Mouse (Mus musculus) embryonic facial prominence, embryonic 10.5 days (tissue): ENCODE measurements around the gene Fam170b. TPM values are rescaled to one million over a fixed set of nuclear protein-coding genes. Genes with fewer than 3 reads are reported as not detected.

Experiments used
- DNase-seq: peaks from one replicate; pipeline ENCODE4 v3.0.0-alpha.2; 2017; ENCODE audit warnings: low spot score
- H3K27ac ChIP-seq: fragments of 300-500 bp; sonication (generic); replicated peaks from 2 replicates; pipeline ENCODE4 v1.5.1; 2016; ENCODE audit warnings: mild to moderate bottlenecking
- H3K27me3 ChIP-seq: fragments of 300-500 bp; sonication (generic); replicated peaks from 2 replicates; pipeline ENCODE4 v1.6.1; 2016; ENCODE audit warnings: low read depth, mild to moderate bottlenecking; ENCODE audit not compliant: poor library complexity, severe bottlenecking
- H3K36me3 ChIP-seq: fragments of 300-500 bp; sonication (generic); replicated peaks from 2 replicates; pipeline ENCODE4 v1.6.1; 2016; ENCODE audit warnings: mild to moderate bottlenecking, moderate library complexity
- H3K4me1 ChIP-seq: fragments of 300-500 bp; sonication (generic); 2 replicates; pipeline ENCODE4 v1.6.1; 2016
- H3K4me3 ChIP-seq: fragments of 300-500 bp; sonication (generic); 2 replicates; pipeline ENCODE4 v1.5.1; 2016; ENCODE audit warnings: mild to moderate bottlenecking, moderate library complexity
- H3K9me3 ChIP-seq: fragments of 300-500 bp; sonication (generic); 2 replicates; pipeline ENCODE4 v1.6.1; 2016; ENCODE audit warnings: mild to moderate bottlenecking
- WGBS: fragments of 180-500 bp; shearing (Covaris S2); methylation state at CpG from one replicate; pipeline ENCODE4 v1.1.7; 2016; 5-methylcytosine and 5-hydroxymethylcytosine counted together
- polyA plus RNA-seq: library from polyadenylated mRNA; unstranded; fragments of >200 nt; fragmentation: Nextera tagmentation; extraction: Ambion mirVana; gene quantifications from 2 replicates; pipeline ENCODE4 v1.2.1, GENCODE M21; 2016

The Fam170b gene
- polyA plus RNA-seq, 1 experiment from 2014 or later: not detected

- Histone ChIP-seq H3K4me3 (no peak overlapping the region), H3K36me3 (no peaks in the 10 kb centered on the region), H3K4me1 (peaks cover 11% of the 10 kb centered on the region), H3K27me3 (no peaks in the 10 kb centered on the region), H3K27ac (no peak overlapping the region), H3K9me3 (no peaks in the 10 kb centered on the region)
- no peak for DNase-seq
- WGBS: 68% methylated on average over 4 of the region's 4 CpGs
Measured at GRCm38 (mm10) chr14:32814961-32815360, 18.8 kb upstream of the Fam170b start.

GRCm38 (mm10) chr14:32816533-32816932 is 17.2 kb upstream of the Fam170b start:
- 80% methylated on average over 4 of the region's 4 CpGs for WGBS
- Histone ChIP-seq H3K9me3 (no peaks in the 10 kb centered on the region), H3K27me3 (no peaks in the 10 kb centered on the region), H3K27ac (no peak overlapping the region), H3K4me3 (no peak overlapping the region), H3K4me1 (peaks cover 11% of the 10 kb centered on the region), H3K36me3 (no peaks in the 10 kb centered on the region)
- no peak for DNase-seq

DNA sequence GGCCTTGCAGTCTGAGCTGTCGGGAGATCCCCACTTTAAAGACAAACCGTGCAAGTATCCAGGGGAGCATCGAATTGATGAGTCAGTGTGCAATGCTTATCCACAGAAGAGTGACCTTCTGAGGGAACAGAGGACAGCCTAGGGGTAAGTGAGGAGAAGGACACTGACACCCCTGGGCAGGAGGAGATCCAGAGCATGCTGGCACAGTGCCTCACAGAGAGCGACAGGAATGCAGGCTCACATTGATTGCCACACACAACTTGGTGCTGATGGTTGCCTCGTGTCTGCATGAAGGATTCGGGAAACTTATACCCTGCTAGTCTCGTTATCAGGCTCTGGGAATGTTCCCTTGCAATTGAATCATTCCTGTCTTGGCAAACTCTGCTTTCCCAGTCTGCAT is 16.5 kb upstream of the Fam170b start:
- Histone ChIP-seq H3K36me3 (no peaks in the 10 kb centered on the region), H3K4me3 (no peak overlapping the region), H3K27ac (no peak overlapping the region), H3K27me3 (no peaks in the 10 kb centered on the region), H3K4me1 (peaks cover 11% of the 10 kb centered on the region), H3K9me3 (no peaks in the 10 kb centered on the region)
- 79% methylated on average over 7 of the region's 7 CpGs for WGBS
- no peak for DNase-seq

GRCm38 (mm10) chr14:32819297-32819696 is 14.5 kb upstream of the Fam170b start:
- Histone ChIP-seq H3K36me3 (no peaks in the 10 kb centered on the region), H3K4me3 (no peak overlapping the region), H3K27me3 (no peaks in the 10 kb centered on the region), H3K4me1 (peaks cover 17% of the 10 kb centered on the region), H3K27ac (no peak overlapping the region; the same call in 1 of the 2 replicates), H3K9me3 (no peaks in the 10 kb centered on the region)
- WGBS: 62% methylated on average over 1 of the region's 1 CpGs
- no peak for DNase-seq

DNA sequence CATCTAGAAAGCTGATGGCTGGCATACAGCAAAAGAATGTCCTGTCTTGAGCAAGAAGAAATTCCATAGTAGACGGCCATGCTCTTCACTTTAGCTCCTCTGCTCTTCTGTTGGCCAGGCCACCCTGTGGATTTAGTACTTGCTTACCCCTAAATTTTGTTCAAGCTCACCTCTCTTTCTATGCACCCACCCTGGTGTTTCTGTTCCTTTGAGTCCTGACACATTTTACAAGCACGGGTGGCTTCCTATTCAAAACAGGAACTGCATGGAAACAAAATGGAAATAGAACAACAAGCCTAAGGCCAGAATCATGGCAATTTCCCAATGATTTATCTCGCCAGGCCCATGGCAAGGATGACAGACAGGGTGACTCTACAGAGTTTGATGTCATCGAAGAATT is 10.9 kb upstream of the Fam170b start:
- 87% methylated on average over 4 of the region's 4 CpGs for WGBS
- H3K27me3 ChIP-seq: no peaks in the 10 kb centered on the region

DNA sequence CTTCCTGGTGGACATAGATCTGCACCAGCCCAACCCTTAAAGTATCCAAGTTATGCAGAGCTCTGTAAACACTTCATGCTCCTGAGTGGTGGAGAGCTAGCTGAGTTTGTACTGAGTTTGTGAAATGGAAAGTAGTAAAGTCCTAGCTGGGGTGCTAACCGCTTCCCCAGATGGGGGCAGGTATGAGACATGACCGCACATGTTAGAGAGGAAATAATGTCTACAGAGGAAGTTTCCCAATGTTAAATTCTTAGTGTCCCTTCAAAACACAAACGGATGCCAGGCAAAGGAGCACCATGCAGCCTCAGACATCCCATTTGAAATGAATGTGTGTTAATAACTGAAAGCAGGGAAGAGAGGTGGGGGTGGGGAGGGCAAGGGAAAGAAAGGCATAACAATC is 9.9 kb upstream of the Fam170b start:
- no peak overlapping the region for H3K4me3 ChIP-seq
- whole genome bisulfite sequencing: 86% methylated on average over 3 of the region's 3 CpGs
- peaks cover 55% of the 10 kb centered on the region for H3K4me1 ChIP-seq
- no peak overlapping the region for H3K27ac ChIP-seq
- H3K27me3 ChIP-seq: no peaks in the 10 kb centered on the region
- no peaks in the 10 kb centered on the region for H3K9me3 ChIP-seq
- DNase-seq: no peak
- no peaks in the 10 kb centered on the region for H3K36me3 ChIP-seq

More for the DNA sequence above, 10.9 kb upstream of the Fam170b start:
- no peaks in the 10 kb centered on the region for H3K9me3 ChIP-seq
- peaks cover 46% of the 10 kb centered on the region for H3K4me1 ChIP-seq
- no peak overlapping the region for H3K4me3 ChIP-seq
- no peaks in the 10 kb centered on the region for H3K36me3 ChIP-seq
- no peak overlapping the region for H3K27ac ChIP-seq
- DNase-seq: no peak

- no peaks in the 10 kb centered on the region for H3K36me3 ChIP-seq
- H3K27me3 ChIP-seq: no peaks in the 10 kb centered on the region
- H3K4me3 ChIP-seq: no peak overlapping the region
- H3K27ac ChIP-seq: no peak overlapping the region
- no peaks in the 10 kb centered on the region for H3K9me3 ChIP-seq
- H3K4me1 ChIP-seq: peaks cover 48% of the 10 kb centered on the region
- 50% methylated on average over 14 of the region's 14 CpGs for WGBS
- DNase-seq: no peak
Measured at GRCm38 (mm10) chr14:32824267-32825150, 9.3 kb upstream of the Fam170b start.

GRCm38 (mm10) chr14:32825426-32826032 is 8.2 kb upstream of the Fam170b start:
- H3K4me3 ChIP-seq: peak overlapping the region; percentile 21; the same call in 1 of the 2 replicates
- peak; percentile 83 for DNase-seq
- H3K9me3 ChIP-seq: no peaks in the 10 kb centered on the region
- peak overlapping the region; percentile 54; the same call in 1 of the 2 replicates for H3K27ac ChIP-seq
- H3K36me3 ChIP-seq: no peaks in the 10 kb centered on the region
- no peaks in the 10 kb centered on the region for H3K27me3 ChIP-seq
- H3K4me1 ChIP-seq: peaks cover 45% of the 10 kb centered on the region
- 6% methylated on average over 11 of the region's 11 CpGs for WGBS

DNA sequence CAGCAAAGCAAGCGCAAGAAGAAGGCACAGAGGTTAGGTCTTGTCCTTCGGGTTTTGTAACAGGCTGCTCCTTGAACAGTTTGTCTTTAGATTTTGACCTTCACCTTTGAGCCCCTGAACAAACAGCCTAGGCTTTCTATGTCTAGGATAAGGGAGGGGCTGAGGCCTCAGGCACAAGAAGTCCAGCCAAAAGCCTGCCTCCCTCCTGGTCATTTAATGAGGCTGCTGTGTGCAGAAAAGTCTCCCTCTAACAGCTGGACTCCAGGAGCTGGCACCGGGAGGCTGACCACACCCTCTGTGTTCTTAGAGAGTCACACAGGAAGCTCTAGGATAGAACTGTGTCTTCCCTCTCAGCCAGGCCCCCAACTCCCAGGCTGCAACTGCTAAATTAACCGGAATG is 6.6 kb upstream of the Fam170b start:
- no peaks in the 10 kb centered on the region for H3K36me3 ChIP-seq
- H3K27ac ChIP-seq: no peak overlapping the region
- peaks cover 45% of the 10 kb centered on the region for H3K4me1 ChIP-seq
- H3K27me3 ChIP-seq: no peaks in the 10 kb centered on the region
- no peak overlapping the region for H3K4me3 ChIP-seq
- H3K9me3 ChIP-seq: no peaks in the 10 kb centered on the region
- no peak for DNase-seq
- 45% methylated on average over 4 of the region's 4 CpGs for WGBS

DNA sequence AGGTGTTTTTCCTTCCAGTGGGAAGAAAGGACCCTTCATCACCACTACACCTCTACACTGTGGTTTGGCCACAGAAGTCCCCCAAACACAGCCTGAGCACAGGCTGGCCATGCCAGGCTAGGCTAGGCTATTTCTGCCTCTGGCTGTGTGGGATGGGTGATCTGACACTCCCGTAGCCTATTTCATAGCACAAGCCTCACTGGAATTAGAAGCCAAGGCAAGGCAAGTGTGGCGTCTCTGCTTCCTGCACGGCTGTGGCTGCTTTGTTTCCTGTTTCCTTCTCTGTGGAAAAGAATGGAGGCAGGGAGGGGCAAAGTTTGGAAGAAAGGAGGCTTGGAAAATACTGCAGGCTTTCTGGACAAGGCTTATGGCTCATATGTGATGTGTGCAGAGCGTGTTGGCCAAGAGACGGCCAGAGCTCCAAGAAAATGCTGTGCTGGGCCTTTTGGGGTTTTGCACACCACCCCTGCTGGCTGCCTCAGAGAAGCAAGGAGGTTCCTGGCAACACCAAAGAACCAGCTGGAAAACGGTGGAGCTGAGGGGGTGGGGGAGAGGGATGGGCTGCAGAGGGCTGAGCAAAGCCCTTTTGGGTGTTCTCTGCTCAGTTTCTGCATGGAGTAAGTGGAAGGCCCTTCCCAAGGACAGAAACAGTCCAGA is 5.6 kb upstream of the Fam170b start:
- DNase-seq: no peak
- peaks cover 48% of the 10 kb centered on the region for H3K4me1 ChIP-seq
- H3K4me3 ChIP-seq: no peak overlapping the region
- H3K27ac ChIP-seq: peak overlapping the region; percentile 75
- no peaks in the 10 kb centered on the region for H3K9me3 ChIP-seq
- no peaks in the 10 kb centered on the region for H3K36me3 ChIP-seq
- H3K27me3 ChIP-seq: no peaks in the 10 kb centered on the region
- 50% methylated on average over 6 of the region's 6 CpGs for WGBS

DNA sequence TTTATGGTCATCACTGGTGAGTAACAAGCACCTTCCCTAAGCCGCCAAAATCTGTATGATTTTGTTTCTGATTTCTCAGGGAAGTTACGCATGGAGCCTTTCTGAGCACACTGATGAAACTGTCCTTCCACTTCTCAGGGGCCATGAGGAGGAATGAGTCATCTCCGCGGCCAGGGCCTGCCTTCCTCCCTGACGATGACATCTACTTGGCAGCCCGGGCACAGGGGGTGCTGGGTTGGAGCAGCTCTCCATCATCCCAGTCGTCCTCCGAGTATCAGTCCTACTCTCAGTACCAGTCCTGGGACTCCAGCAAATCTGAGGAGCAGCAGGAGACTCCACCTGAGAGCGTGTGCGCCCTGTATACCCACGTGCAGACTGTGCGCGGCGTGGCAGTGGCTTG is 1.4 kb downstream of the Fam170b start:
- Histone ChIP-seq H3K27me3 (0 out of 2 replicates have a peak, but pooled peaks cover 4% of the 10 kb centered on the region), H3K4me3 (no peak overlapping the region), H3K27ac (no peak overlapping the region), H3K9me3 (no peaks in the 10 kb centered on the region), H3K36me3 (no peaks in the 10 kb centered on the region), H3K4me1 (peaks cover 11% of the 10 kb centered on the region; the same call in 1 of the 2 replicates)
- 90% methylated on average over 14 of the region's 14 CpGs for WGBS
- no peak for DNase-seq

GRCm38 (mm10) chr14:32835596-32835995 is 1.8 kb downstream of the Fam170b start:
- 95% methylated on average over 14 of the region's 14 CpGs for WGBS
- Histone ChIP-seq H3K36me3 (no peaks in the 10 kb centered on the region), H3K27me3 (0 out of 2 replicates have a peak, but pooled peaks cover 4% of the 10 kb centered on the region), H3K27ac (no peak overlapping the region), H3K4me1 (peaks cover 11% of the 10 kb centered on the region; the same call in 1 of the 2 replicates), H3K4me3 (no peak overlapping the region), H3K9me3 (no peaks in the 10 kb centered on the region)
- no peak for DNase-seq
